Mouse (Mus musculus): ENCODE measurements around the gene Spock1.
"Not testable (repeated sequence)": the region's sequence is repeated elsewhere in the genome, so short reads cannot be mapped to it uniquely, and the experiment has no call there.

Gene Spock1

GRCm38 (mm10) chr13:57595032-57595760 lies 312.9 kb downstream of the Spock1 start:
- DNase-seq (ENCODE audit: low spot score), result no peak

- not testable (repeated sequence) for DNase-seq (ENCODE audit: low spot score)
Observed at GRCm38 (mm10) chr13:57589338-57589914, 318.7 kb downstream of the Spock1 start.

- DNase-seq (ENCODE audit: low spot score), result no peak
Observed at GRCm38 (mm10) chr13:57588558-57589273, 319.4 kb downstream of the Spock1 start.

GRCm38 (mm10) chr13:57585131-57585530 lies 323.0 kb downstream of the Spock1 start:
- no peak for DNase-seq (ENCODE audit: low spot score)

GRCm38 (mm10) chr13:57582314-57582976 lies 325.7 kb downstream of the Spock1 start:
- no peak for DNase-seq (ENCODE audit: low spot score)

GRCm38 (mm10) chr13:57577541-57578244 lies 330.4 kb downstream of the Spock1 start:
- DNase-seq (ENCODE audit: low spot score), result no peak

GRCm38 (mm10) chr13:57573501-57573900 lies 334.6 kb downstream of the Spock1 start:
- DNase-seq (ENCODE audit: low spot score), result no peak

- DNase-seq (ENCODE audit: low spot score), result no peak
Observed at GRCm38 (mm10) chr13:57568404-57568803, 339.7 kb downstream of the Spock1 start.

GRCm38 (mm10) chr13:57555186-57555585 lies 352.9 kb downstream of the Spock1 start:
- DNase-seq (ENCODE audit: low spot score), result no peak

GRCm38 (mm10) chr13:57549743-57550142 lies 358.4 kb downstream of the Spock1 start:
- DNase-seq (ENCODE audit: low spot score), result no peak

GRCm38 (mm10) chr13:57536988-57537547 lies 371.1 kb downstream of the Spock1 start:
- DNase-seq (ENCODE audit: low spot score), result no peak

- no peak for DNase-seq (ENCODE audit: low spot score)
Observed at GRCm38 (mm10) chr13:57534325-57534724, 373.8 kb downstream of the Spock1 start.

GRCm38 (mm10) chr13:57525946-57526345 lies 382.2 kb downstream of the Spock1 start:
- DNase-seq (ENCODE audit: low spot score), result no peak

- no peak for DNase-seq (ENCODE audit: low spot score)
Observed at GRCm38 (mm10) chr13:57524546-57524945, 383.6 kb downstream of the Spock1 start.

GRCm38 (mm10) chr13:57523366-57523765 lies 384.8 kb downstream of the Spock1 start:
- DNase-seq (ENCODE audit: low spot score), result no peak

- no peak for DNase-seq (ENCODE audit: low spot score)
Observed at GRCm38 (mm10) chr13:57522319-57522718, 385.8 kb downstream of the Spock1 start.

GRCm38 (mm10) chr13:57521152-57521551 lies 387.0 kb downstream of the Spock1 start:
- no peak for DNase-seq (ENCODE audit: low spot score)

GRCm38 (mm10) chr13:57519790-57520189 lies 388.3 kb downstream of the Spock1 start:
- no peak for DNase-seq (ENCODE audit: low spot score)

- DNase-seq (ENCODE audit: low spot score), result no peak
Observed at GRCm38 (mm10) chr13:57515737-57516136, 392.4 kb downstream of the Spock1 start.

- no peak for DNase-seq (ENCODE audit: low spot score)
Observed at GRCm38 (mm10) chr13:57501552-57501951, 406.6 kb downstream of the Spock1 start.

GRCm38 (mm10) chr13:57496778-57497177 lies 411.4 kb downstream of the Spock1 start:
- DNase-seq (ENCODE audit: low spot score), result no peak

GRCm38 (mm10) chr13:57494838-57495237 lies 413.3 kb downstream of the Spock1 start:
- DNase-seq (ENCODE audit: low spot score), result no peak
